Mouse (Mus musculus) embryonic facial prominence, embryonic 15.5 days (tissue): ENCODE results near the gene Tada3. TPM values are rescaled to one million over a fixed set of nuclear protein-coding genes. Genes with fewer than 3 reads are reported as not detected.
A peak's percentile ranks its signal among the peaks of the same experiment; 100 is the strongest.

Experiments used
- ATAC-seq: fragments of 200-750 bp; cut with Nextera tagmentation; 2 replicates; pipeline ENCODE4 v1.8.0; 2017; ENCODE audit warnings: low read depth, moderate TSS enrichment; ENCODE audit not compliant: insufficient number of reproducible peaks, low FRiP score, low TSS enrichment
- H3K27ac ChIP-seq: fragments of 300-500 bp; sonication (generic); replicated peaks from 2 replicates; pipeline ENCODE4 v1.5.1; 2015; ENCODE audit warnings: mild to moderate bottlenecking, inconsistent platforms
- H3K27me3 ChIP-seq: fragments of 300-500 bp; sonication (generic); 2 replicates; pipeline ENCODE4 v1.6.1; 2015; ENCODE audit warnings: inconsistent platforms
- H3K36me3 ChIP-seq: fragments of 300-500 bp; sonication (generic); 2 replicates; pipeline ENCODE4 v1.6.1; 2015; ENCODE audit warnings: mild to moderate bottlenecking, inconsistent platforms
- H3K4me1 ChIP-seq: fragments of 300-500 bp; sonication (generic); 2 replicates; pipeline ENCODE4 v1.6.1; 2015; ENCODE audit warnings: inconsistent platforms
- H3K4me2 ChIP-seq: fragments of 300-500 bp; sonication (generic); replicated peaks from 2 replicates; pipeline ENCODE4 v1.6.1; 2015; ENCODE audit warnings: mild to moderate bottlenecking, inconsistent platforms
- H3K4me3 ChIP-seq: fragments of 300-500 bp; sonication (generic); replicated peaks from 2 replicates; pipeline ENCODE4 v1.5.1; 2015; ENCODE audit warnings: mild to moderate bottlenecking, inconsistent platforms
- H3K9ac ChIP-seq: fragments of 300-500 bp; sonication (generic); 2 replicates; pipeline ENCODE4 v1.6.1; 2015; ENCODE audit warnings: inconsistent platforms
- H3K9me3 ChIP-seq: fragments of 300-500 bp; sonication (generic); replicated peaks from 2 replicates; pipeline ENCODE4 v1.6.1; 2016; ENCODE audit warnings: inconsistent platforms
- WGBS: fragments of 180-500 bp; shearing (Covaris S2); methylation state at CpG from one replicate; pipeline ENCODE4 v1.1.7; 2015; 5-methylcytosine and 5-hydroxymethylcytosine counted together
- polyA plus RNA-seq: library from polyadenylated mRNA; unstranded; fragments of >200 nt; fragmentation: Nextera tagmentation; extraction: Ambion mirVana; gene quantifications from 2 replicates; pipeline ENCODE4 v1.2.1, GENCODE M21; 2015

Gene Tada3
- polyA plus RNA-seq, 1 experiment from 2014 or later: 54.2 TPM

- no peaks in the 10 kb centered on the region for H3K27me3 ChIP-seq
- no peak for ATAC-seq
- H3K9ac ChIP-seq: no peak overlapping the region
- no peak overlapping the region for H3K27ac ChIP-seq
- H3K4me1 ChIP-seq: no peaks in the 10 kb centered on the region
- no peak overlapping the region for H3K4me2 ChIP-seq
- WGBS: 65% methylated on average over 8 of the region's 8 CpGs
- H3K4me3 ChIP-seq: no peak overlapping the region
- H3K9me3 ChIP-seq: no peaks in the 10 kb centered on the region
- H3K36me3 ChIP-seq: peaks cover 31% of the 10 kb centered on the region
These were observed 13.1 kb downstream of the Tada3 start for GRCm38 (mm10) chr6:113364518-113365135.

- no peak for ATAC-seq
- Histone ChIP-seq H3K9me3 (no peaks in the 10 kb centered on the region), H3K4me1 (no peaks in the 10 kb centered on the region), H3K27me3 (no peaks in the 10 kb centered on the region), H3K4me3 (no peak overlapping the region), H3K36me3 (0 out of 2 replicates have a peak, but pooled peaks cover 12% of the 10 kb centered on the region), H3K9ac (no peak overlapping the region), H3K4me2 (no peak overlapping the region), H3K27ac (no peak overlapping the region)
- WGBS: 92% methylated on average over 1 of the region's 1 CpGs
These were observed 15.4 kb downstream of the Tada3 start for GRCm38 (mm10) chr6:113362241-113362640.

GRCm38 (mm10) chr6:113361476-113361875 lies 16.2 kb downstream of the Tada3 start:
- Histone ChIP-seq H3K36me3 (0 out of 2 replicates have a peak, but pooled peaks cover 5% of the 10 kb centered on the region), H3K9ac (no peak overlapping the region), H3K27ac (no peak overlapping the region), H3K9me3 (no peaks in the 10 kb centered on the region), H3K4me2 (no peak overlapping the region), H3K4me3 (no peak overlapping the region), H3K4me1 (no peaks in the 10 kb centered on the region), H3K27me3 (no peaks in the 10 kb centered on the region)
- WGBS: 75% methylated on average over 4 of the region's 4 CpGs
- no peak for ATAC-seq

- no peak for ATAC-seq
- Histone ChIP-seq H3K4me2 (no peak overlapping the region), H3K9ac (no peak overlapping the region), H3K4me1 (no peaks in the 10 kb centered on the region), H3K4me3 (no peak overlapping the region), H3K36me3 (no peaks in the 10 kb centered on the region), H3K27me3 (no peaks in the 10 kb centered on the region), H3K9me3 (no peaks in the 10 kb centered on the region), H3K27ac (no peak overlapping the region)
- 75% methylated on average over 3 of the region's 3 CpGs for WGBS
These were observed 24.0 kb downstream of the Tada3 start for GRCm38 (mm10) chr6:113353696-113354095.

GRCm38 (mm10) chr6:113352820-113353219 lies 24.9 kb downstream of the Tada3 start:
- 58% methylated on average over 3 of the region's 3 CpGs for WGBS
- ATAC-seq: no peak

GRCm38 (mm10) chr6:113351653-113352052 lies 26.0 kb downstream of the Tada3 start:
- Histone ChIP-seq H3K36me3 (no peaks in the 10 kb centered on the region), H3K27me3 (no peaks in the 10 kb centered on the region), H3K4me2 (no peak overlapping the region), H3K4me3 (no peak overlapping the region), H3K9ac (no peak overlapping the region), H3K9me3 (no peaks in the 10 kb centered on the region), H3K4me1 (no peaks in the 10 kb centered on the region), H3K27ac (no peak overlapping the region)
- WGBS: 54% methylated on average over 10 of the region's 10 CpGs
- no peak for ATAC-seq

More at GRCm38 (mm10) chr6:113352820-113353219, 24.9 kb downstream of the Tada3 start:
- Histone ChIP-seq H3K4me3 (no peak overlapping the region), H3K27me3 (no peaks in the 10 kb centered on the region), H3K36me3 (no peaks in the 10 kb centered on the region), H3K9me3 (no peaks in the 10 kb centered on the region), H3K4me1 (no peaks in the 10 kb centered on the region), H3K4me2 (no peak overlapping the region), H3K9ac (no peak overlapping the region), H3K27ac (no peak overlapping the region)

GRCm38 (mm10) chr6:113351161-113351560 lies 26.5 kb downstream of the Tada3 start:
- Histone ChIP-seq H3K9ac (no peak overlapping the region), H3K36me3 (no peaks in the 10 kb centered on the region), H3K27ac (no peak overlapping the region), H3K27me3 (no peaks in the 10 kb centered on the region), H3K4me2 (no peak overlapping the region), H3K9me3 (no peaks in the 10 kb centered on the region), H3K4me3 (no peak overlapping the region), H3K4me1 (no peaks in the 10 kb centered on the region)
- ATAC-seq: no peak
- 73% methylated on average over 1 of the region's 1 CpGs for WGBS

- Histone ChIP-seq H3K27me3 (no peaks in the 10 kb centered on the region), H3K4me2 (no peak overlapping the region), H3K4me1 (no peaks in the 10 kb centered on the region), H3K9ac (no peak overlapping the region), H3K4me3 (no peak overlapping the region), H3K36me3 (no peaks in the 10 kb centered on the region), H3K9me3 (no peaks in the 10 kb centered on the region), H3K27ac (no peak overlapping the region)
- no peak for ATAC-seq
These were observed 27.1 kb downstream of the Tada3 start for GRCm38 (mm10) chr6:113350538-113350937.

GRCm38 (mm10) chr6:113346897-113347296 lies 30.8 kb downstream of the Tada3 start:
- Histone ChIP-seq H3K4me2 (no peak overlapping the region), H3K9ac (no peak overlapping the region), H3K9me3 (no peaks in the 10 kb centered on the region), H3K27ac (no peak overlapping the region), H3K4me3 (no peak overlapping the region), H3K4me1 (peaks cover 22% of the 10 kb centered on the region), H3K36me3 (no peaks in the 10 kb centered on the region), H3K27me3 (no peaks in the 10 kb centered on the region)
- 81% methylated on average over 4 of the region's 4 CpGs for WGBS
- no peak for ATAC-seq

GRCm38 (mm10) chr6:113344321-113344720 lies 33.4 kb downstream of the Tada3 start:
- H3K4me1 ChIP-seq: peaks cover 26% of the 10 kb centered on the region
- peaks cover 15% of the 10 kb centered on the region for H3K36me3 ChIP-seq
- WGBS: 47% methylated on average over 2 of the region's 2 CpGs
- peak overlapping the region; percentile 64 for H3K4me3 ChIP-seq
- no peaks in the 10 kb centered on the region for H3K27me3 ChIP-seq
- peak overlapping the region; percentile 24; the same call in 1 of the 2 replicates for H3K27ac ChIP-seq
- no peaks in the 10 kb centered on the region for H3K9me3 ChIP-seq
- peak overlapping the region; percentile 61 for H3K4me2 ChIP-seq
- no peak for ATAC-seq
- 0 out of 2 replicates have a peak overlapping the region, but pooled peaks have one; percentile 78 for H3K9ac ChIP-seq

- peak within 1 kb of the TSS; percentile 64 for H3K4me3 ChIP-seq
- H3K9me3 ChIP-seq: no peaks in the 10 kb centered on the region
- peak within 1 kb of the TSS; percentile 78 for H3K9ac ChIP-seq
- peak; percentile 88 for ATAC-seq
- peaks cover 26% of the 10 kb centered on the region for H3K4me1 ChIP-seq
- H3K27me3 ChIP-seq: no peaks in the 10 kb centered on the region
- peak within 1 kb of the TSS; percentile 61 for H3K4me2 ChIP-seq
- WGBS: 12% methylated on average over 32 of the region's 32 CpGs
- H3K36me3 ChIP-seq: peaks cover 23% of the 10 kb centered on the region
- peak within 1 kb of the TSS; percentile 24; the same call in 1 of the 2 replicates for H3K27ac ChIP-seq
These were observed 34.2 kb downstream of the Tada3 start, which contains the start of gene Camk1 for GRCm38 (mm10) chr6:113343177-113344092. Gene Camk1 (minus strand): TSS chr6:113343984.
